Mouse (Mus musculus) bone marrow macrophage, adult 2 months (primary cell): ENCODE data around the gene Mboat2.

Source experiments
- CTCF ChIP-seq: IDR thresholded peaks from 2 replicates; pipeline ENCODE4 v1.5.1; 2012; ENCODE audit warnings: low read depth, mild to moderate bottlenecking, low read length, moderate library complexity
- POLR2A ChIP-seq: IDR thresholded peaks from 2 replicates; pipeline ENCODE4 v1.6.1; 2012; ENCODE audit warnings: mild to moderate bottlenecking, low read depth, low read length, borderline replicate concordance

DNA sequence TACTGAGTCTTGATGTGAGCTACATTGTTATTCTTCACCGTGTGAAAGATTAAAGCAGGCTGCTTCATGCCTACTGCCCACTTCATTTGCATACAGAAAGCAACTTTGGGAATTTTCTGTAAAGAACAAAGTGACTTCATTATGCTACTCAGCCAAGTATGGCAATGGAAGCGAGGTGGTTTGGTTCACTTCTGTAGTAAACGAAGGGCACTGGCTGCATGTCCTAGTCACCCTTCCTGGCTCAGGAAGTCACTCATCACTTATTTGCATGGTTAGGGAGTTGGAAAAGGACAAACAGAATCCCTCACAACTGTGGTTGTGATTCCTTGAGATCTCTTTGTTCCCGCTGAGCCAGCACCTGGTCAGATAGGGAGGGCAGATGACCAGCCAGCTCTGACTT lies 66.7 kb downstream of the Mboat2 start:
- TF ChIP-seq POLR2A (no peak), CTCF (no peak)
